Mouse (Mus musculus): Measurements from ENCODE around the gene AI661453. TPM values are rescaled to one million over a fixed set of nuclear protein-coding genes. Genes with fewer than 3 reads are reported as not detected.

AI661453 gene
- 37.6 and 39.2 TPM in 2 replicates for polyA plus RNA-seq (2011; ENCODE audit: insufficient read depth, insufficient read length, low read depth, missing spikeins)

GRCm38 (mm10) chr17:47436156-47436906 lies at the start of gene AI661453:
TSS of gene AI661453 (plus strand) at chr17:47436615.
- Histone ChIP-seq H3K27me3 (ENCODE audit: control insufficient read depth, insufficient read depth, low read length, poor library complexity, severe bottlenecking) (no peaks in the 10 kb centered on the region), H3K4me3 (ENCODE audit: low read depth, low read length) (peak within 1 kb of the TSS; percentile 75), H3K36me3 (ENCODE audit: control insufficient read depth, insufficient read depth, low read length, poor library complexity, severe bottlenecking) (no peaks in the 10 kb centered on the region), H3K9ac (ENCODE audit: low read depth, poor library complexity, severe bottlenecking) (peak within 1 kb of the TSS; percentile 55), H3K27ac (ENCODE audit: insufficient read depth, low read length) (no peak within 1 kb of the TSS), H3K9me3 (replicated peaks; ENCODE audit: control insufficient read depth, insufficient read depth, low read length, poor library complexity, severe bottlenecking) (no peaks in the 10 kb centered on the region), H3K4me1 (ENCODE audit: control insufficient read depth, insufficient read depth, low read length) (peaks cover 10% of the 10 kb centered on the region)
- TF ChIP-seq CTCF (IDR thresholded peaks at IDR 0.05; ENCODE audit: low read depth, low read length) = no peak
- no peak for TF ChIP-seq POLR2A (IDR thresholded peaks at IDR 0.05; ENCODE audit: insufficient read depth, low read length)
- TF ChIP-seq EP300 (IDR thresholded peaks at IDR 0.05; ENCODE audit: insufficient read depth, low read depth, low read length) = peak; percentile 67

DNA sequence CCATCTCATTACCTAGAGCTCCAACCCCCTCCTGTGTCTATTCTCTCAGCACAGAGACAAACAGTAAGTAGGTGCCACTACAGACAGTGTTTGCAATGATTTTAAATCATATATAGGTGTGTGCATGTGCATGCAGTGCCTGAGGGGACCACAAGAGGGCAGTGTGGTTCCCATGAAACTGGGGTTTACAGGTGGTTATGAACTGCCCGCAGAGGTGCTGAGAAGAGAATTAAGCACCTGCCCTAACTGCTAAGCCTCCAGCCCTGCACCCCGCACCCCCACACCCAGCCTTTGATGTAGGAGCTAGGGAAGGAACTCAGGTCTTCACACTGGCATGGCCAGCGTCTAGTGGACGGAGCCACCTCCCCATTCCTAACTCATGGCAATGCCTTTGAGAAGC lies 49.8 kb upstream of the AI661453 start:
- Histone ChIP-seq H3K4me1 (ENCODE audit: control insufficient read depth, insufficient read depth, low read length) (peaks cover 1% of the 10 kb centered on the region), H3K36me3 (ENCODE audit: control insufficient read depth, insufficient read depth, low read length, poor library complexity, severe bottlenecking) (no peaks in the 10 kb centered on the region), H3K9ac (ENCODE audit: low read depth, poor library complexity, severe bottlenecking) (no peak overlapping the region), H3K4me3 (ENCODE audit: low read depth, low read length) (no peak overlapping the region), H3K27me3 (ENCODE audit: control insufficient read depth, insufficient read depth, low read length, poor library complexity, severe bottlenecking) (no peaks in the 10 kb centered on the region), H3K9me3 (replicated peaks; ENCODE audit: control insufficient read depth, insufficient read depth, low read length, poor library complexity, severe bottlenecking) (no peaks in the 10 kb centered on the region), H3K27ac (ENCODE audit: insufficient read depth, low read length) (no peak overlapping the region)
- TF ChIP-seq CTCF (IDR thresholded peaks at IDR 0.05; ENCODE audit: low read depth, low read length) (peak; percentile 89), POLR2A (IDR thresholded peaks at IDR 0.05; ENCODE audit: insufficient read depth, low read length) (no peak)

DNA sequence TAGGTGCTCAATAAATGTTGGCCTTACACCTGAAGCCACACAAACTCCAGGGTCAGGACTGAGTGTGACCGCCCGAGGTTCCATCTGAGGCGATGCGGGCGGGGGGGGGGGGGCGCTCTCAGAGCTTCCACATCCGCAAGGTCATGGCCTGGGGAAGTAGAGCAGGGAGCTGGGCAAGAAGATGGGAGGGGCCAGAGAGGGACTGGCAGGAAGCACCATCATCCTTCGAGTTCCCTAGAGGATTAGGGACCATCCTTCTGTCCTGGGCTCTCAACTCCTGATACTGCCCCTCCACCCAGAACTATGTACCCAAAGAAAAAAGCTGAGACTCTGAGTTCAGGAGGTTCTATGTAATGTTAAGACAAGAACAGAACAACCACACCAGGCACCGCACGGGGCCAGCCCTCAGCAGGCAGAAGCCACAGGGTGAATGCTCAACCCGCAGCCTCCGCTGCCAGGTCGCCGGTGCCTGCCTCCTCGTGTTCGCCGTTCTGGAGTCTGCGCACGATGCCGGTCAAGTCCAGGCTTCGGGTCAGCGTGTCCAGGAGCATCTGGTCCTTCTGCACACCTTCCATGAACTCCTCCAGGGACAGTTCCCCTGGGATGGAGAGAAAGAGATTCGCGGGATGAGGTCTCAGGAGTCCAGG lies 42.1 kb upstream of the AI661453 start:
- no peak for TF ChIP-seq CTCF (IDR thresholded peaks at IDR 0.05; ENCODE audit: low read depth, low read length)
- no peak for TF ChIP-seq POLR2A (IDR thresholded peaks at IDR 0.05; ENCODE audit: insufficient read depth, low read length)
- TF ChIP-seq EP300 (IDR thresholded peaks at IDR 0.05; ENCODE audit: insufficient read depth, low read depth, low read length) = no peak
- Histone ChIP-seq H3K9ac (ENCODE audit: low read depth, poor library complexity, severe bottlenecking) (no peak overlapping the region), H3K9me3 (replicated peaks; ENCODE audit: control insufficient read depth, insufficient read depth, low read length, poor library complexity, severe bottlenecking) (no peaks in the 10 kb centered on the region), H3K4me3 (ENCODE audit: low read depth, low read length) (no peak overlapping the region), H3K4me1 (ENCODE audit: control insufficient read depth, insufficient read depth, low read length) (no peaks in the 10 kb centered on the region), H3K27me3 (ENCODE audit: control insufficient read depth, insufficient read depth, low read length, poor library complexity, severe bottlenecking) (no peaks in the 10 kb centered on the region), H3K27ac (ENCODE audit: insufficient read depth, low read length) (no peak overlapping the region), H3K36me3 (ENCODE audit: control insufficient read depth, insufficient read depth, low read length, poor library complexity, severe bottlenecking) (no peaks in the 10 kb centered on the region)

DNA sequence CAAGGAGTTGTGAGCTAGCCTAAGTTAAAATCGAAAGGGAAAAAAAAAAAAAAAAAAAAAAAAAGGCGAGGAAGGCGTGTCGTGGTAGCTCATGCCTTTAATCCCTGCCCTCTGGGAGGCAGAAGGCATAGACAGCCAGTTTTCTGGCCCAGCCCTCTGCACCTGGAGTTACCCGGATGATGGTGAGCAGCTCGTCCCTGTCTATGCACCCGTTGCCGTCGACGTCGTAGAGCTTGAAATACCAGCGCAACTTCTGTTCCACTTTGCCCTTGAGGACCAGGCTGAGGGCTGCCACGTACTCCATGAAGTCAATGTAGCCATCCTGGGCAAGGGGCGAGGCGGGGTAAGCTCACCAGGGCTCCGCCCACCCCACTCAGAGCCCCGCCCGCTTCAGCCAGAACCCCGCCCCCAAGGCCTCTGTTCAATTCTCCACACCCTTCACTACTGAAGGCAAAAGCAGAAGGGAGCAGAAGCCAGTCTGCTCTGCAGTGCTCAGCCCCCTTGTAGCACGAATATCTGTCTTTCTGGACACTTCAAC lies 41.0 kb upstream of the AI661453 start:
- TF ChIP-seq POLR2A (IDR thresholded peaks at IDR 0.05; ENCODE audit: insufficient read depth, low read length) = no peak
- TF ChIP-seq EP300 (IDR thresholded peaks at IDR 0.05; ENCODE audit: insufficient read depth, low read depth, low read length) = no peak
- no peak for TF ChIP-seq CTCF (IDR thresholded peaks at IDR 0.05; ENCODE audit: low read depth, low read length)
- Histone ChIP-seq H3K27me3 (ENCODE audit: control insufficient read depth, insufficient read depth, low read length, poor library complexity, severe bottlenecking) (no peaks in the 10 kb centered on the region), H3K9me3 (replicated peaks; ENCODE audit: control insufficient read depth, insufficient read depth, low read length, poor library complexity, severe bottlenecking) (no peaks in the 10 kb centered on the region), H3K9ac (ENCODE audit: low read depth, poor library complexity, severe bottlenecking) (no peak overlapping the region), H3K27ac (ENCODE audit: insufficient read depth, low read length) (no peak overlapping the region), H3K4me1 (ENCODE audit: control insufficient read depth, insufficient read depth, low read length) (no peaks in the 10 kb centered on the region), H3K36me3 (ENCODE audit: control insufficient read depth, insufficient read depth, low read length, poor library complexity, severe bottlenecking) (no peaks in the 10 kb centered on the region), H3K4me3 (ENCODE audit: low read depth, low read length) (peak overlapping the region; percentile 47)

- Histone ChIP-seq H3K9me3 (replicated peaks; ENCODE audit: control insufficient read depth, insufficient read depth, low read length, poor library complexity, severe bottlenecking) (no peaks in the 10 kb centered on the region), H3K4me1 (ENCODE audit: control insufficient read depth, insufficient read depth, low read length) (no peaks in the 10 kb centered on the region), H3K9ac (ENCODE audit: low read depth, poor library complexity, severe bottlenecking) (no peak overlapping the region), H3K4me3 (ENCODE audit: low read depth, low read length) (no peak overlapping the region), H3K27ac (ENCODE audit: insufficient read depth, low read length) (no peak overlapping the region), H3K36me3 (ENCODE audit: control insufficient read depth, insufficient read depth, low read length, poor library complexity, severe bottlenecking) (no peaks in the 10 kb centered on the region), H3K27me3 (ENCODE audit: control insufficient read depth, insufficient read depth, low read length, poor library complexity, severe bottlenecking) (no peaks in the 10 kb centered on the region)
- TF ChIP-seq CTCF (IDR thresholded peaks at IDR 0.05; ENCODE audit: low read depth, low read length) = no peak
- TF ChIP-seq POLR2A (IDR thresholded peaks at IDR 0.05; ENCODE audit: insufficient read depth, low read length) = no peak
- no peak for TF ChIP-seq EP300 (IDR thresholded peaks at IDR 0.05; ENCODE audit: insufficient read depth, low read depth, low read length)
These were observed 37.3 kb upstream of the AI661453 start for GRCm38 (mm10) chr17:47399091-47399490.

GRCm38 (mm10) chr17:47400451-47400850 lies 36.0 kb upstream of the AI661453 start, which contains the start of gene Guca1a:
TSS of gene Guca1a (minus strand) at chr17:47400584.
- TF ChIP-seq POLR2A (IDR thresholded peaks at IDR 0.05; ENCODE audit: insufficient read depth, low read length) (no peak), EP300 (IDR thresholded peaks at IDR 0.05; ENCODE audit: insufficient read depth, low read depth, low read length) (no peak), CTCF (IDR thresholded peaks at IDR 0.05; ENCODE audit: low read depth, low read length) (no peak)
- no peaks in the 10 kb centered on the region for H3K9me3 ChIP-seq (replicated peaks; ENCODE audit: control insufficient read depth, insufficient read depth, low read length, poor library complexity, severe bottlenecking)
- H3K27me3 ChIP-seq (ENCODE audit: control insufficient read depth, insufficient read depth, low read length, poor library complexity, severe bottlenecking) = no peaks in the 10 kb centered on the region
- H3K9ac ChIP-seq (ENCODE audit: low read depth, poor library complexity, severe bottlenecking) = no peak within 1 kb of the TSS
- H3K36me3 ChIP-seq (ENCODE audit: control insufficient read depth, insufficient read depth, low read length, poor library complexity, severe bottlenecking) = no peaks in the 10 kb centered on the region
- no peak within 1 kb of the TSS for H3K4me3 ChIP-seq (ENCODE audit: low read depth, low read length)
- H3K4me1 ChIP-seq (ENCODE audit: control insufficient read depth, insufficient read depth, low read length) = no peaks in the 10 kb centered on the region
- H3K27ac ChIP-seq (ENCODE audit: insufficient read depth, low read length) = no peak within 1 kb of the TSS

All from ES-Bruce4 (cell line).